Mouse (Mus musculus) megakaryocyte, embryonic 14.5 days (primary cell): ENCODE measurements at regions not wholly inside any gene's neighbourhood (a gene's known extent, or its start where the extent isn't known, plus 50 kb on each side); places are given as distances from the start of the nearest gene placed in this dataset.

Source experiments
- FLI1 ChIP-seq: IDR thresholded peaks from 2 replicates; pipeline ENCODE4 v1.6.1; 2012; ENCODE audit warnings: low read length, inconsistent platforms, mixed read lengths
- GATA1 ChIP-seq: IDR thresholded peaks from 3 replicates; pipeline ENCODE4 v1.6.1; 2012; ENCODE audit warnings: mixed read lengths, low read length, inconsistent platforms, borderline replicate concordance

- no peak for TF ChIP-seq FLI1
- no peak for TF ChIP-seq GATA1
These were observed 479.4 kb downstream of the Nuf2 start for GRCm38 (mm10) chr1:169051863-169052257.
